Mouse (Mus musculus) cortical plate, adult 2 months (tissue): ENCODE measurements around the gene Cep63.

Source experiments
- CTCF ChIP-seq: fragments of 200-500 bp; IDR thresholded peaks from 2 replicates; pipeline ENCODE4 v1.5.1; 2011; ENCODE audit warnings: mild to moderate bottlenecking, control low read depth, low read length; ENCODE audit not compliant: insufficient read depth; ENCODE audit errors: extremely low read depth
- POLR2A ChIP-seq: fragments of 200-500 bp; IDR thresholded peaks from 2 replicates; pipeline ENCODE4 v1.6.1; 2011; ENCODE audit warnings: mild to moderate bottlenecking, low read length, control low read depth; ENCODE audit not compliant: insufficient read depth; ENCODE audit errors: extremely low read depth

GRCm38 (mm10) chr9:102632173-102632572, 5.8 kb upstream of the Cep63 start:
- no peak for TF ChIP-seq POLR2A
- no peak for TF ChIP-seq CTCF
